Mouse (Mus musculus) testis, postnatal 10 days (tissue): ENCODE data around the gene BC049352.
A peak's percentile ranks its signal among the peaks of the same experiment; 100 is the strongest.

Experiments used
- DNase-seq: peaks from one replicate; pipeline ENCODE4 v3.0.0; 2021; ENCODE audit warnings: low spot score

BC049352 gene

GRCm38 (mm10) chr9:45299231-45300006 lies 117.6 kb downstream of the BC049352 start:
- DNase-seq = peak; percentile 61
